Mouse (Mus musculus): ENCODE measurements at regions not wholly inside any gene's neighbourhood (a gene's known extent, or its start where the extent isn't known, plus 50 kb on each side); places are given as distances from the start of the nearest gene placed in this dataset.

GRCm38 (mm10) chr10:98651599-98651998 lies 262.6 kb upstream of the Atp2b1 start:
- DNase-seq (ENCODE audit: low spot score): no peak

- DNase-seq (ENCODE audit: low spot score): no peak
Observed at GRCm38 (mm10) chr10:98652084-98652483, 262.1 kb upstream of the Atp2b1 start.

- no peak for DNase-seq (ENCODE audit: low spot score)
Observed at GRCm38 (mm10) chr10:98660747-98661146, 253.5 kb upstream of the Atp2b1 start.

- DNase-seq (ENCODE audit: low spot score): no peak
Observed at GRCm38 (mm10) chr10:98665936-98666505, 248.2 kb upstream of the Atp2b1 start.

- DNase-seq (ENCODE audit: low spot score): no peak
Observed at GRCm38 (mm10) chr10:98667728-98668127, 246.5 kb upstream of the Atp2b1 start.

- DNase-seq (ENCODE audit: low spot score): no peak
Observed at GRCm38 (mm10) chr10:98674131-98674530, 240.1 kb upstream of the Atp2b1 start.

GRCm38 (mm10) chr10:98676907-98677306 lies 237.3 kb upstream of the Atp2b1 start:
- DNase-seq (ENCODE audit: low spot score): no peak

GRCm38 (mm10) chr10:98678234-98678633 lies 236.0 kb upstream of the Atp2b1 start:
- DNase-seq (ENCODE audit: low spot score): no peak

GRCm38 (mm10) chr10:98682436-98682835 lies 231.8 kb upstream of the Atp2b1 start:
- DNase-seq (ENCODE audit: low spot score): no peak

- DNase-seq (ENCODE audit: low spot score): peak; percentile 78
Observed at GRCm38 (mm10) chr10:98684195-98684594, 230.0 kb upstream of the Atp2b1 start.

GRCm38 (mm10) chr10:98684707-98685106 lies 229.5 kb upstream of the Atp2b1 start:
- no peak for DNase-seq (ENCODE audit: low spot score)

- DNase-seq (ENCODE audit: low spot score): no peak
Observed at GRCm38 (mm10) chr10:98685739-98686138, 228.5 kb upstream of the Atp2b1 start.

- DNase-seq (ENCODE audit: low spot score): no peak
Observed at GRCm38 (mm10) chr10:98686370-98686769, 227.8 kb upstream of the Atp2b1 start.

GRCm38 (mm10) chr10:98691816-98692215 lies 222.4 kb upstream of the Atp2b1 start:
- DNase-seq (ENCODE audit: low spot score): no peak

- DNase-seq (ENCODE audit: low spot score): no peak
Observed at GRCm38 (mm10) chr10:98694690-98695370, 219.4 kb upstream of the Atp2b1 start.

GRCm38 (mm10) chr10:98695371-98695725 lies 218.9 kb upstream of the Atp2b1 start:
- no peak for DNase-seq (ENCODE audit: low spot score)

- no peak for DNase-seq (ENCODE audit: low spot score)
Observed at GRCm38 (mm10) chr10:98697866-98698265, 216.3 kb upstream of the Atp2b1 start.

- DNase-seq (ENCODE audit: low spot score): no peak
Observed at GRCm38 (mm10) chr10:98699579-98699978, 214.6 kb upstream of the Atp2b1 start.

GRCm38 (mm10) chr10:98700407-98700806 lies 213.8 kb upstream of the Atp2b1 start:
- no peak for DNase-seq (ENCODE audit: low spot score)

- no peak for DNase-seq (ENCODE audit: low spot score)
Observed at GRCm38 (mm10) chr10:98701285-98701684, 212.9 kb upstream of the Atp2b1 start.

GRCm38 (mm10) chr10:98702470-98703215 lies 211.6 kb upstream of the Atp2b1 start:
- no peak for DNase-seq (ENCODE audit: low spot score)

GRCm38 (mm10) chr10:98703642-98704293 lies 210.4 kb upstream of the Atp2b1 start:
- no peak for DNase-seq (ENCODE audit: low spot score)

GRCm38 (mm10) chr10:98704559-98704958 lies 209.6 kb upstream of the Atp2b1 start:
- DNase-seq (ENCODE audit: low spot score): no peak

Measured in T-cell, adult 2 months (primary cell).